ENCODE assay signal across 7 mouse cellular contexts in the genomic region with DNA sequence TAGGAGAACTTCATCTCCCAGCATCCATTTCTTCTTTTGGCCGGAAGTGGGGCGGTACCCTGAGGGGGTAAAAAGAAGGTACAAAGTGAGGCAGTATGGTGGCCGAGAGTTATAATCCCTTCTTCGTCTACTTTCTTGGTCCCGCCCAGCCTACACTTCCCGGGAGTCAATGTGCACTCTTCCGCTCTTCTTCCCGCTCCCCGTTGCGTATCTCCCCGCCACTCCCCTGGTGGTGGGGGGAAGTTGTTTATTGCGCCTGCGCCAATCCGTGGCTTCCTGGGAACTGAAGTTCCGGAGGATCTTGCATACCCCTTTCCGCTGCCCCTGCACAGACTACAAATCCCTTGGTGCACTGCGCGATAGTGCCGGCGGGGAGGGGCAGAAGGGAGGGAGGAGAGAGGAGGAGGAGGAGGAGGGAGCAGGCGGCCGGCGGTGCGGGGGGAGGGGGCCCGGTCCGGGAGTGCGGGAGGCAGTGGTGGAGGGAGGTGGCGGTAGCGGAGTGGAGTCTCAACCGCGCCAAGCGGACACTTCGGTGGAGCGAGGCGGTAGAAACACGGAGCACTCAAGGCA. TPM values are rescaled to one million over a fixed set of nuclear protein-coding genes. Genes with fewer than 3 reads are reported as not detected.
DNase-seq lines count a peak whose midpoint lies in the region; ATAC-seq lines count a peak whose summit lies in the region.

Gene Phf23, plus strand, starts transcription at position 387 of the 570 bp plus-strand sequence.

- no peaks in the 10 kb centered on the region for H3K27me3 ChIP-seq in intestine, embryonic 16.5 days (replicated peaks; ENCODE audit: control insufficient read depth, insufficient read depth, low read length)
- no peaks in the 10 kb centered on the region for H3K27me3 ChIP-seq in midbrain, embryonic 11.5 days (ENCODE audit: control insufficient read depth, insufficient read depth, low read length)

- peak; percentile 99 for DNase-seq in adrenal gland, adult 8-10 months
- DNase-seq in embryo, embryonic 9.5 days (ENCODE audit: extremely low spot score): peak; percentile 99
- peak; percentile 89 to 96 for DNase-seq in gastrocnemius, postnatal 4 days (ENCODE audit: low spot score in 2 of 2)
- peak; percentile 97 for DNase-seq in left cerebral cortex, postnatal 36 days (ENCODE audit: low spot score in 2 of 2)
- DNase-seq in midbrain, embryonic 11.5 days (ENCODE audit: low spot score, missing footprints): peak; percentile 99
- peak; percentile 100 for DNase-seq in skeletal muscle tissue, adult 2 months (ENCODE audit: low read depth, low spot score)

- peak within 1 kb of the TSS; percentile 49 for H3K4me2 ChIP-seq in intestine, embryonic 16.5 days (ENCODE audit: low read depth, low read length)
- H3K4me2 ChIP-seq in midbrain, embryonic 11.5 days: peak within 1 kb of the TSS; percentile 48

- H3K4me1 ChIP-seq in intestine, embryonic 16.5 days (ENCODE audit: control insufficient read depth, insufficient read depth, low read length): peaks cover 18% of the 10 kb centered on the region
- H3K4me1 ChIP-seq in midbrain, embryonic 11.5 days (ENCODE audit: control insufficient read depth, insufficient read depth, low read length): peaks cover 15% of the 10 kb centered on the region

- peak within 1 kb of the TSS; percentile 97 for H3K4me3 ChIP-seq in intestine, embryonic 16.5 days (ENCODE audit: low read length)
- H3K4me3 ChIP-seq in midbrain, embryonic 11.5 days (ENCODE audit: low read depth, low read length): peak within 1 kb of the TSS; percentile 97

- H3K36me3 ChIP-seq in intestine, embryonic 16.5 days (ENCODE audit: control insufficient read depth, insufficient read depth, low read length): peaks cover 24% of the 10 kb centered on the region
- H3K36me3 ChIP-seq in midbrain, embryonic 11.5 days (ENCODE audit: control insufficient read depth, insufficient read depth, low read length): peaks cover 16% of the 10 kb centered on the region

- ATAC-seq in intestine, embryonic 16.5 days: peak; percentile 78
- peak; percentile 82 for ATAC-seq in midbrain, embryonic 11.5 days (ENCODE audit: low FRiP score)

- H3K9me3 ChIP-seq in intestine, embryonic 16.5 days (ENCODE audit: control insufficient read depth, low read length): no peaks in the 10 kb centered on the region
- no peaks in the 10 kb centered on the region for H3K9me3 ChIP-seq in midbrain, embryonic 11.5 days (ENCODE audit: control insufficient read depth, low read length)

- intact Hi-C loops in left cerebral cortex, postnatal 36 days (cut with DNase I): no loop called here

- H3K27ac ChIP-seq in intestine, embryonic 16.5 days (ENCODE audit: low read length): peak within 1 kb of the TSS; percentile 99
- peak within 1 kb of the TSS; percentile 94 for H3K27ac ChIP-seq in midbrain, embryonic 11.5 days (ENCODE audit: low read depth, low read length)

- under 1% methylated on average over 36 of the region's 36 CpGs for WGBS in intestine, embryonic 16.5 days
- under 1% methylated on average over 36 of the region's 36 CpGs for WGBS in midbrain, embryonic 11.5 days

- peak within 1 kb of the TSS; percentile 82 for H3K9ac ChIP-seq in intestine, embryonic 16.5 days (ENCODE audit: low read depth, low read length)
- H3K9ac ChIP-seq in midbrain, embryonic 11.5 days (ENCODE audit: low read length): peak within 1 kb of the TSS; percentile 97

RNA-seq across cellular contexts. Expression of gene Phf23, which starts in this region (rescaled TPM):
- total RNA-seq in adrenal gland, adult 8-10 months (2022): 10 to 100 TPM; 55.7 to 61.0 (median 58.4) TPM
- total RNA-seq in gastrocnemius, postnatal 4 days (2021): 10 to 100 TPM; 31.5 to 34.7 TPM
- 49.7 and 53.1 TPM in 2 replicates for polyA plus RNA-seq in intestine, embryonic 16.5 days (2015; fragmentation: Nextera tagmentation; extraction: Ambion mirVana)
- 10 to 100 TPM; 41.3 to 46.1 TPM for total RNA-seq in left cerebral cortex, postnatal 36 days (2021)
- polyA plus RNA-seq in midbrain, embryonic 11.5 days (2014; fragmentation: Nextera tagmentation; extraction: Ambion mirVana): 51.5 and 53.4 TPM in 2 replicates

Comparison
In these comparisons a context has a peak if more than half of its experiments do, and no peak if none do; other contexts are left out.
1. Peak in every context shown above with its lines: DNase-seq, ATAC-seq, H3K4me3 ChIP-seq and H3K27ac ChIP-seq.